Mouse (Mus musculus) megakaryocyte, embryonic 14.5 days (primary cell): ENCODE results near the gene Cd2ap.

Experiments
- FLI1 ChIP-seq: IDR thresholded peaks from 2 replicates; pipeline ENCODE4 v1.6.1; 2012; ENCODE audit warnings: low read length, inconsistent platforms, mixed read lengths
- GATA1 ChIP-seq: IDR thresholded peaks from 3 replicates; pipeline ENCODE4 v1.6.1; 2012; ENCODE audit warnings: mixed read lengths, low read length, inconsistent platforms, borderline replicate concordance

DNA sequence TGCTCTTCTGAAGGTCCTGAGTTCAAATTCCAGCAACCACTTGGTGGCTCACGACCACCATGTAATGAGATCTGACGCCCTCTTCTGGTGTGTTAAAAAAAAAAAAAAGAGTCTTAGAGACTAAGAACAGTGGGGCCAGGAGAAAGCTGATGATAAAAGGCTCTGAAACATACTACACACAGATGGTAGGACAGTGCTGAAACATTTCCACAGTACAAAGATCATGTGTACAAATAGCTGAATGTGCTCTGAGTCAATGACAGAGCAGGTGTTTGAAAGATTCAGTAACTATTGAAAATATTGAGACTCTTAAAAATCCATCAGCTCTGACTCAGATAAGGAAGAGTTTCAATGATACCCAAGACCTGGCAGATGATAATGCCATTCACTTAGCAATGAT is 29.4 kb downstream of the Cd2ap start:
- no peak for TF ChIP-seq GATA1
- TF ChIP-seq FLI1 = no peak
